Mouse (Mus musculus) retina, adult 2 months (tissue): ENCODE data around the gene Cyp24a1.
A peak's percentile ranks its signal among the peaks of the same experiment; 100 is the strongest.
"Not testable (repeated sequence)": the region's sequence is repeated elsewhere in the genome, so short reads cannot be mapped to it uniquely, and the experiment has no call there.

Experiments
- DNase-seq: peaks from one replicate; pipeline ENCODE4 v3.0.0-alpha.2; 2012; ENCODE audit warnings: low read depth, low spot score

Gene Cyp24a1

GRCm38 (mm10) chr2:170494784-170495710 is 1.9 kb downstream of the Cyp24a1 start:
- no peak for DNase-seq

GRCm38 (mm10) chr2:170487890-170488502 is 8.9 kb downstream of the Cyp24a1 start:
- no peak for DNase-seq

- DNase-seq = no peak
Observed at GRCm38 (mm10) chr2:170487202-170487601, 9.7 kb downstream of the Cyp24a1 start.

GRCm38 (mm10) chr2:170483914-170484313 is 13.0 kb downstream of the Cyp24a1 start:
- no peak for DNase-seq

- DNase-seq = no peak
Observed at GRCm38 (mm10) chr2:170482019-170482540, 14.9 kb downstream of the Cyp24a1 start.

GRCm38 (mm10) chr2:170476643-170477042 is 20.3 kb downstream of the Cyp24a1 start:
- DNase-seq = no peak

GRCm38 (mm10) chr2:170476215-170476614 is 20.7 kb downstream of the Cyp24a1 start:
- DNase-seq = no peak

- DNase-seq = no peak
Observed at GRCm38 (mm10) chr2:170475164-170475563, 21.8 kb downstream of the Cyp24a1 start.

- DNase-seq = no peak
Observed at GRCm38 (mm10) chr2:170474125-170474524, 22.8 kb downstream of the Cyp24a1 start.

GRCm38 (mm10) chr2:170470591-170470990 is 26.4 kb downstream of the Cyp24a1 start:
- no peak for DNase-seq

GRCm38 (mm10) chr2:170469616-170470308 is 27.2 kb downstream of the Cyp24a1 start:
- DNase-seq = no peak

- DNase-seq = no peak
Observed at GRCm38 (mm10) chr2:170468009-170468408, 28.9 kb downstream of the Cyp24a1 start.

GRCm38 (mm10) chr2:170464817-170465216 is 32.1 kb downstream of the Cyp24a1 start:
- DNase-seq = no peak

- DNase-seq = no peak
Observed at GRCm38 (mm10) chr2:170461652-170462051, 35.3 kb downstream of the Cyp24a1 start.

GRCm38 (mm10) chr2:170459805-170460204 is 37.1 kb downstream of the Cyp24a1 start:
- DNase-seq = no peak

- DNase-seq = no peak
Observed at GRCm38 (mm10) chr2:170459183-170459582, 37.8 kb downstream of the Cyp24a1 start.

- DNase-seq = not testable (repeated sequence)
Observed at GRCm38 (mm10) chr2:170453809-170454208, 43.1 kb downstream of the Cyp24a1 start.

GRCm38 (mm10) chr2:170450933-170451332 is 46.0 kb downstream of the Cyp24a1 start:
- peak; percentile 25 for DNase-seq

- DNase-seq = no peak
Observed at GRCm38 (mm10) chr2:170447651-170448050, 49.3 kb downstream of the Cyp24a1 start.

GRCm38 (mm10) chr2:170446843-170447383 is 50.0 kb downstream of the Cyp24a1 start:
- no peak for DNase-seq

GRCm38 (mm10) chr2:170445861-170446260 is 51.1 kb downstream of the Cyp24a1 start:
- DNase-seq = no peak

GRCm38 (mm10) chr2:170442535-170442934 is 54.4 kb downstream of the Cyp24a1 start:
- DNase-seq = no peak
